Mouse (Mus musculus) ES-Bruce4 (cell line): ENCODE data around the gene Stk4. TPM values are rescaled to one million over a fixed set of nuclear protein-coding genes. Genes with fewer than 3 reads are reported as not detected.

Experiments used
- H3K27ac ChIP-seq: 2 replicates; pipeline ENCODE4 v1.5.1; 2012; ENCODE audit warnings: low read length, inconsistent platforms; ENCODE audit not compliant: insufficient read depth
- H3K27me3 ChIP-seq: 2 replicates; pipeline ENCODE4 v1.6.1; 2012; ENCODE audit warnings: mild to moderate bottlenecking, low read length, inconsistent platforms; ENCODE audit not compliant: control insufficient read depth, poor library complexity, insufficient read depth, severe bottlenecking
- H3K36me3 ChIP-seq: 2 replicates; pipeline ENCODE4 v1.6.1; 2012; ENCODE audit warnings: inconsistent platforms, mild to moderate bottlenecking, low read length, moderate library complexity; ENCODE audit not compliant: control insufficient read depth, poor library complexity, insufficient read depth, severe bottlenecking
- H3K4me1 ChIP-seq: one replicate; pipeline ENCODE4 v1.8.1; 2011; ENCODE audit warnings: low read length; ENCODE audit not compliant: control insufficient read depth, insufficient read depth
- H3K4me3 ChIP-seq: 2 replicates; pipeline ENCODE4 v1.5.1; 2011; ENCODE audit warnings: low read depth, mild to moderate bottlenecking, low read length
- H3K9ac ChIP-seq: 2 replicates; pipeline ENCODE4 v1.6.1; 2012; ENCODE audit warnings: low read depth, mild to moderate bottlenecking, inconsistent platforms; ENCODE audit not compliant: poor library complexity, severe bottlenecking
- H3K9me3 ChIP-seq: replicated peaks from 2 replicates; pipeline ENCODE4 v1.6.1; 2012; ENCODE audit warnings: mild to moderate bottlenecking, low read length, inconsistent platforms; ENCODE audit not compliant: control insufficient read depth, poor library complexity, insufficient read depth, severe bottlenecking
- CTCF ChIP-seq: IDR thresholded peaks from one replicate; pipeline ENCODE4 v1.8.1; 2011; ENCODE audit warnings: low read depth, low read length
- EP300 ChIP-seq: IDR thresholded peaks from 2 replicates; pipeline ENCODE4 v1.6.1; 2011; ENCODE audit warnings: low read depth, low read length; ENCODE audit not compliant: insufficient read depth
- POLR2A ChIP-seq: IDR thresholded peaks from one replicate; pipeline ENCODE4 v1.8.1; 2011; ENCODE audit warnings: low read length; ENCODE audit not compliant: insufficient read depth
- polyA plus RNA-seq: library from polyadenylated mRNA; stranded (reverse); fragments of >200 nt; gene quantifications from 2 replicates; pipeline ENCODE4 v1.2.4, GENCODE M21; 2011; ENCODE audit warnings: low read depth; ENCODE audit not compliant: missing spikeins, insufficient read depth, insufficient read length

The Stk4 gene
- polyA plus RNA-seq, 1 experiment, result 74.8 TPM

DNA sequence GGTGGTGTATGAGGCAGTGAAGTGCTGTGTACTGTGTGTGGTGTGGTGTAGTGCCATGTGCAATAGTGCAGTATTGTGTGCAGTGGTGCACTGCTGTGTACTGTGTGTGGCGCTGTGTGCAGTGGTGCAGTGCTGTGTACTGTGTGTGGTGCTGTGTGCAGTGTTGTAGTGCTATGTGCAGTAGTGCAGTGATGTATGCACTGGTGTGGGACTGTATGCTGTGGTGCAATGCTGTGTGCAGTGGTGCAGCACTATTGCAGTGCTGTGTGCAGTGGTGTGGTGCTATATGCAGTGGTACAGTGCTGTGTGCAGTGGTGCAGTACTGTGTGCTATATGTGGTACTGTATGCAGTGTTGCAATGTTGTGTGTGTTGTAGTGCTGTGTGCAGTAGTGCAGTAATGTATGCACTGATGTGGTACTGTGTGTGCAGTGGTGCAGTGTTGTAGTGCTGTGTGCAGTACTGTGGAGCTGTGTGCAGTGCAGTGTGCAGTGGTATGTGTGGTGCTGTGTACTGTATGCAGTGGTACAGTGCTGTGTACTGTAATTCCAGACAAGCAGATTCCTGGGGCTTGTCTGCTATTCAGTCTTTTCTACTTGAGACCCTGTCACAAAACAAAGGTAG is 31.6 kb upstream of the Stk4 start:
- Histone ChIP-seq H3K27ac (no peak overlapping the region), H3K4me1 (no peaks in the 10 kb centered on the region), H3K4me3 (no peak overlapping the region), H3K9me3 (no peaks in the 10 kb centered on the region), H3K27me3 (no peaks in the 10 kb centered on the region), H3K9ac (no peak overlapping the region), H3K36me3 (no peaks in the 10 kb centered on the region)
- no peak for TF ChIP-seq CTCF
- no peak for TF ChIP-seq EP300
- TF ChIP-seq POLR2A, result no peak

DNA sequence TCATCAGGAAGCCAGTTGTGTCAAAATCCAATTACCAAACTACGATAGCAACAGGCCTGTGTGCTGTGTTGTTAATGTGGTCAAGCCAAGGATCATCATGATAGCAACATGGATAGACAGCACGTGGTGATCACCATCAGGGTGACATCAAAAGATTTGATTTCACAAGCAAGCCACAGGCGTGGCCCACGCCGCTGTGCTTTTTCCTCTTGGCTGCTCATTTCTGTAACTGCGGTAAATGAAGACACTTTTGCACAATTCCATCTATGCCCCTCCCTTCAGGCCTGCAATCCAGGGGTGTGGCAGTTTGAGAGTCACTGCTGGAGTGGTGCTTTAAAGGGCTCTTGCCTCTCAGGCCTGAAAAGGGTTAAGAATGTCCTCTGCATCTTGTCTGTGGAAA is 29.2 kb upstream of the Stk4 start:
- Histone ChIP-seq H3K4me1 (no peaks in the 10 kb centered on the region), H3K36me3 (no peaks in the 10 kb centered on the region), H3K27me3 (no peaks in the 10 kb centered on the region), H3K4me3 (no peak overlapping the region), H3K27ac (no peak overlapping the region), H3K9me3 (no peaks in the 10 kb centered on the region), H3K9ac (no peak overlapping the region)
- TF ChIP-seq POLR2A (no peak), EP300 (no peak), CTCF (no peak)

DNA sequence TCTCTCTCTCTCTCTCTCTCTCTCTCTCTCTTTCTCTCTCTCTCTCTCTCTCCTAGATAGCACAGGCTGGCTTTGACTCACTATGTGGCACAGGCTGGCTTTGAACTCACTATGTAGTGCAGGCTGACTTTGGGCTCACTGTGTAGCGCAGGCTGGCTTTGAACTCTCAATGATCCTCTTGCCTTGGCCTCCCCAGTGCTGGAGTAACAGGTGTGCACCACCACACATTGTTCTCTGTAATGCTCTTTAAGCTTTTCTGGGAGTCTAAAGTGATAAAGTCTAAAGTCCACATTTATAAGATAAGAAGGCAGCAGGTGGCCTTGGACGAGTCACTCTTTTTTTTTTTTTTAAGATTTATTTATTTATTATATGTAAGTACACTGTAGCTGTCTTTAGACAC is 28.6 kb upstream of the Stk4 start:
- Histone ChIP-seq H3K9ac (no peak overlapping the region), H3K27me3 (no peaks in the 10 kb centered on the region), H3K36me3 (no peaks in the 10 kb centered on the region), H3K4me3 (no peak overlapping the region), H3K9me3 (no peaks in the 10 kb centered on the region), H3K27ac (no peak overlapping the region), H3K4me1 (no peaks in the 10 kb centered on the region)
- TF ChIP-seq EP300 (no peak), CTCF (no peak), POLR2A (no peak)

DNA sequence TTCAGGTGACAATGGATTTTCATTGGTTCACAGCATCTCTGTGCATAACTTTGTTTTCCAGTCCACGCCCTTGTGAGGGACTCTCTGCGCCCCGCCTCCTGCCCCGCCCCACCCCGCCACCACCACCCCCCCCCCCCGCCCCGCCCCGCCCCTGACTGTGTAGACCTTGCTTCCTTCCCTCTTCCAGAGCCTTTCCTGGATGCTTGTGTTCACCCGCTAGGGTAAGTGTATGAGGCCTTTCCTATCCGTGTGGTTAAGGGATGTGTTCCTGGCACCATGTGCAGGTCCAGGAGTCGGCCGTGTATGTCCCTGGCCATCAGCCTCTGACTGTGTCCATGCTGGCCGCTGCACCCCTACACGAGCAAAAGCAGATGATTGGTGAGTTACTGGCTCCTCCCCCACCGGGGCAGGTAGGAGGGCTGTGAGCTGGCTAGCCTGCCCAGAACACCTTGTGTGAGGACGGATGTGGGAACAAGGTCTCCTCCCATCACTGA is 22.9 kb upstream of the Stk4 start:
- H3K27ac ChIP-seq, result no peak overlapping the region
- H3K27me3 ChIP-seq, result no peaks in the 10 kb centered on the region
- no peak for TF ChIP-seq EP300
- TF ChIP-seq POLR2A, result peak; percentile 21
- TF ChIP-seq CTCF, result no peak
- no peaks in the 10 kb centered on the region; the same call in 1 of the 2 replicates for H3K36me3 ChIP-seq
- H3K9me3 ChIP-seq, result no peaks in the 10 kb centered on the region
- peak overlapping the region; percentile 79 for H3K4me3 ChIP-seq
- no peaks in the 10 kb centered on the region for H3K4me1 ChIP-seq
- H3K9ac ChIP-seq, result no peak overlapping the region

DNA sequence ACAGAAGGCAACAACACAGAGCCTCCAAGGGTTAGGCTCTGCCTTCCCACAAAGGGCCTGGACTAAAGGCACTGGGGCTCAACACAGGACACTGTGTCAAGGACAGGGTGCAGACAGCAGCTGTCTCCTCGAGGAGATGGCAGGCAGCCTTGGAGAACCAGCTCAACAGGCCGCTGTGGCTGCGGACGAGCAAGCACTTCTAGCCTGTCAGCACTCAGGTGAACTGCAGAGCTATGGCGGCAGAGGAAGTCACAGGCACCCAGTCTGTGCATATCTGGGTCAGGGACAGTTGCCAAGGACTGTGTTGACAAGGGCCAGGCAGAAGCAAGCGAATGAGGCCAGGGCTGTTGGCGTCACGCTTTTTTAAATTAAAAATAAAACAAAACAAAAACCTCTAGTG is 16.4 kb upstream of the Stk4 start:
- Histone ChIP-seq H3K9ac (no peak overlapping the region), H3K4me1 (no peaks in the 10 kb centered on the region)
- TF ChIP-seq POLR2A (no peak), CTCF (no peak), EP300 (no peak)

DNA sequence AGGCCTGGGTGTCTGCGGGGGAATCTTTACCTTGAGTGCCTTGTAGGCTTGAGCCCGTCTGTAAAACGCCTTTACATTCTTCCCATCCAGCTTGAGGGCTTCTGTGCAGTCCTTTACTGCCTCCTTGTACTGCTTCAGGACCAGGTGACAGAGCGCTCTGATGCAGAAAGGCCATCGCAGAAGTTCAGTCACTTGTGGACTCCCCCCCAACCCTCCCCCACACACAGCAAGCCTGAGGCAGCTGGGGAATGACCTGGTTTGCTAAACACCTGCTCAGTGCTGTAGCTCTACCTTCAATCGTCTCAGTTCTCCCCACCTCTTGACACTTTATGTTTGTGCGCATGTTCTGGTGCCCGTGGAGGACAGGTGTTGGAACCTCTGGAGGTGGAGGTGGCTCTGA is 15.5 kb upstream of the Stk4 start:
- H3K36me3 ChIP-seq, result peaks cover 41% of the 10 kb centered on the region
- H3K27ac ChIP-seq, result no peak overlapping the region
- no peak overlapping the region for H3K9ac ChIP-seq
- no peaks in the 10 kb centered on the region for H3K27me3 ChIP-seq
- H3K9me3 ChIP-seq, result no peaks in the 10 kb centered on the region
- no peak overlapping the region for H3K4me3 ChIP-seq
- no peaks in the 10 kb centered on the region for H3K4me1 ChIP-seq
- no peak for TF ChIP-seq EP300
- no peak for TF ChIP-seq CTCF
- no peak for TF ChIP-seq POLR2A

More for the DNA sequence above, 16.4 kb upstream of the Stk4 start:
- no peak overlapping the region for H3K4me3 ChIP-seq
- H3K9me3 ChIP-seq, result no peaks in the 10 kb centered on the region
- no peak overlapping the region for H3K27ac ChIP-seq
- H3K36me3 ChIP-seq, result peaks cover 34% of the 10 kb centered on the region
- no peaks in the 10 kb centered on the region for H3K27me3 ChIP-seq
